13 mouse cellular contexts compared by ENCODE assay signal in genomic region chr16:90673507-90674354, GRCm38 (mm10). TPM values are rescaled to one million over a fixed set of nuclear protein-coding genes. Genes with fewer than 3 reads are reported as not detected.
DNase-seq lines count a peak whose midpoint lies in the region; ATAC-seq and TF ChIP-seq lines count a peak whose summit lies in the region.
"Had no signal": no experiment of that assay in that cellular context is flagged by ENCODE, and none has a peak within 500 bp of the region (broad histone marks: within the 10 kb centered on the region; RNA-seq: fewer than 3 reads in every experiment).

No protein-coding gene starts in this region.

- peak; percentile 47 for DNase-seq in adrenal gland, adult 2 months
- no peak for DNase-seq in adrenal gland, postnatal 4 days (ENCODE audit: low spot score in 2 of 2)
- DNase-seq in hindbrain, postnatal 0 days (ENCODE audit: low spot score), result peak; percentile 49
- DNase-seq in hindbrain, embryonic 14.5 days (ENCODE audit: low spot score), result no peak
- peak; percentile 51 for DNase-seq in brain, embryonic 14.5 days (ENCODE audit: low read depth)
- DNase-seq in layer of hippocampus, adult 8-10 months (ENCODE audit: low spot score in 2 of 2), result peak; percentile 42 to 48
- no peak for DNase-seq in B cell, adult 2 months
- DNase-seq: kidney, postnatal 4 days; thymus, postnatal 36 days had no signal

- no peaks in the 10 kb centered on the region for H3K27me3 ChIP-seq in hindbrain, postnatal 0 days (ENCODE audit: insufficient read depth, low read length)
- no peaks in the 10 kb centered on the region for H3K27me3 ChIP-seq in hindbrain, embryonic 14.5 days (ENCODE audit: control insufficient read depth, insufficient read depth, low read length)
- H3K27me3 ChIP-seq: embryonic facial prominence, embryonic 15.5 days; liver, embryonic 12.5 days; midbrain, embryonic 13.5 days had no signal

- peak; percentile 47 for TF ChIP-seq CTCF in hindbrain, postnatal 0 days (IDR thresholded peaks at IDR 0.05; ENCODE audit: low read depth)
- no peak for TF ChIP-seq CTCF in brain, embryonic 14.5 days (IDR thresholded peaks at IDR 0.05; ENCODE audit: borderline replicate concordance, extremely low read depth, insufficient read depth, insufficient read length)

- no peak overlapping the region for H3K4me2 ChIP-seq in hindbrain, postnatal 0 days (ENCODE audit: low read depth, low read length)
- H3K4me2 ChIP-seq in hindbrain, embryonic 14.5 days (replicated peaks), result no peak overlapping the region
- H3K4me2 ChIP-seq: embryonic facial prominence, embryonic 15.5 days; liver, embryonic 12.5 days; midbrain, embryonic 13.5 days had no signal

- H3K9ac ChIP-seq in hindbrain, postnatal 0 days (replicated peaks; ENCODE audit: low read length), result no peak overlapping the region
- no peak overlapping the region for H3K9ac ChIP-seq in hindbrain, embryonic 14.5 days
- H3K9ac ChIP-seq: embryonic facial prominence, embryonic 15.5 days; liver, embryonic 12.5 days; midbrain, embryonic 13.5 days had no signal

- H3K9me3 ChIP-seq in hindbrain, postnatal 0 days (ENCODE audit: low read length), result no peaks in the 10 kb centered on the region
- H3K9me3 ChIP-seq in hindbrain, embryonic 14.5 days (ENCODE audit: control insufficient read depth, low read length), result 0 out of 2 replicates have a peak, but pooled peaks cover 1% of the 10 kb centered on the region
- H3K9me3 ChIP-seq: embryonic facial prominence, embryonic 15.5 days; liver, embryonic 12.5 days; midbrain, embryonic 13.5 days had no signal

- no peaks in the 10 kb centered on the region for H3K4me1 ChIP-seq in hindbrain, postnatal 0 days (ENCODE audit: insufficient read depth, low read length)
- no peaks in the 10 kb centered on the region for H3K4me1 ChIP-seq in hindbrain, embryonic 14.5 days (replicated peaks; ENCODE audit: control insufficient read depth, insufficient read depth, low read length)
- H3K4me1 ChIP-seq: embryonic facial prominence, embryonic 15.5 days; liver, embryonic 12.5 days; midbrain, embryonic 13.5 days had no signal

- ATAC-seq in hindbrain, postnatal 0 days, result peak; percentile 74
- ATAC-seq in hindbrain, embryonic 14.5 days (ENCODE audit: low FRiP score), result no peak
- ATAC-seq in activated CD4-positive, CD25-positive, alpha-beta regulatory T cell, adult 4 months, result no peak
- ATAC-seq: liver, embryonic 12.5 days; midbrain, embryonic 13.5 days had no signal

- no peak overlapping the region for H3K27ac ChIP-seq in hindbrain, postnatal 0 days
- no peak overlapping the region for H3K27ac ChIP-seq in hindbrain, embryonic 14.5 days
- H3K27ac ChIP-seq: embryonic facial prominence, embryonic 15.5 days; liver, embryonic 12.5 days; midbrain, embryonic 13.5 days had no signal

- no peaks in the 10 kb centered on the region for H3K36me3 ChIP-seq in hindbrain, postnatal 0 days (ENCODE audit: insufficient read depth, low read length)
- no peaks in the 10 kb centered on the region for H3K36me3 ChIP-seq in hindbrain, embryonic 14.5 days (replicated peaks; ENCODE audit: control insufficient read depth, insufficient read depth)
- H3K36me3 ChIP-seq: embryonic facial prominence, embryonic 15.5 days; liver, embryonic 12.5 days; midbrain, embryonic 13.5 days had no signal

- H3K4me3 ChIP-seq in hindbrain, postnatal 0 days (ENCODE audit: low read length), result no peak overlapping the region
- H3K4me3 ChIP-seq in hindbrain, embryonic 14.5 days (replicated peaks; ENCODE audit: low read length), result no peak overlapping the region
- H3K4me3 ChIP-seq: embryonic facial prominence, embryonic 15.5 days; liver, embryonic 12.5 days; midbrain, embryonic 13.5 days had no signal

- no peak for TF ChIP-seq POLR2A in brain, embryonic 14.5 days (IDR thresholded peaks at IDR 0.05; ENCODE audit: borderline replicate concordance, extremely low read depth, insufficient read depth, insufficient read length, poor library complexity, severe bottlenecking)

- 69% methylated on average over 21 of the region's 21 CpGs for WGBS in hindbrain, postnatal 0 days
- WGBS in hindbrain, embryonic 14.5 days, result 85% methylated on average over 21 of the region's 21 CpGs

RNA-seq across cellular contexts. Expression of gene Mis18a, which starts 53.5 kb away (rescaled TPM):
- total RNA-seq in adrenal gland, adult 2 months (2021), result 1 to 10 TPM; 2.8 to 3.7 TPM
- polyA plus RNA-seq in adrenal gland, adult 2 months (2012; rRNA removed), result 3.9 and 5.0 TPM in 2 replicates
- 10 to 100 TPM; 13.9 to 16.4 TPM for total RNA-seq in adrenal gland, postnatal 4 days (2021)
- total RNA-seq in hindbrain, postnatal 0 days (2014; rRNA removed), result 16.9 and 22.0 TPM in 2 replicates
- 29.0 and 29.7 TPM in 2 replicates for polyA plus RNA-seq in hindbrain, postnatal 0 days (2015; fragmentation: Nextera tagmentation; extraction: Ambion mirVana)
- polyA plus RNA-seq in hindbrain, embryonic 14.5 days (2014; fragmentation: Nextera tagmentation; extraction: Ambion mirVana), result 25.8 and 29.9 TPM in 2 replicates
- 25.8 and 42.3 TPM in 2 replicates for polyA plus RNA-seq in brain, embryonic 14.5 days (2012; rRNA removed)
- total RNA-seq in layer of hippocampus, adult 8-10 months (2022), result 1 to 10 TPM; 6.1 to 8.3 (median 7.7) TPM
- 10 to 100 TPM; 54.0 to 63.3 TPM for polyA plus RNA-seq in activated CD4-positive, CD25-positive, alpha-beta regulatory T cell, adult 4 months (2017; shearing (Covaris generic))

Comparison
In these comparisons a context has a peak if more than half of its experiments do, and no peak if none do; other contexts are left out.
1. DNase-seq: peak in adrenal gland, adult 2 months (single experiment), hindbrain, postnatal 0 days (single experiment), brain, embryonic 14.5 days (single experiment) and layer of hippocampus, adult 8-10 months (2 of 2); none in adrenal gland, postnatal 4 days (0 of 2), hindbrain, embryonic 14.5 days (single experiment) and B cell, adult 2 months (0 of 2).